Mouse (Mus musculus) left cerebral cortex, adult 8-10 months (tissue): ENCODE results near the gene Alg10b. TPM values are rescaled to one million over a fixed set of nuclear protein-coding genes. Genes with fewer than 3 reads are reported as not detected.
A peak's percentile ranks its signal among the peaks of the same experiment; 100 is the strongest.
"Not testable (repeated sequence)": the region's sequence is repeated elsewhere in the genome, so short reads cannot be mapped to it uniquely, and the experiment has no call there.

Experiments used
- DNase-seq, 2 experiments: peaks; one replicate each; pipeline ENCODE4 v3.0.0; 2022; ENCODE audit warnings: low spot score in 2 of 2
- microRNA-seq, 2 experiments: library from miRNA; unstranded; fragments of <30 nt; microRNA quantifications; one replicate each; pipeline ENCODE4 v1.2.0; 2022
- total RNA-seq, 4 experiments: library from RNA; stranded (reverse); gene quantifications; 2 replicates each; pipeline ENCODE4 v1.2.4; 2022

The Alg10b gene
- 10 to 100 TPM; 23.4 to 27.8 (median 25.4) TPM for total RNA-seq

GRCm38 (mm10) chr15:90223969-90224750 is at the start of gene Alg10b:
Alg10b (plus strand) TSS chr15:90224311.
- DNase-seq, result peak; percentile 45 to 67

- not testable (repeated sequence) for DNase-seq
Observed at GRCm38 (mm10) chr15:90183108-90183507, 41.0 kb upstream of the Alg10b start.

- no peak for DNase-seq
Observed at GRCm38 (mm10) chr15:90183511-90183910, 40.6 kb upstream of the Alg10b start.

GRCm38 (mm10) chr15:90184743-90185142 is 39.4 kb upstream of the Alg10b start:
- peak in 1 of 2 experiments; percentile 9 for DNase-seq

- no peak for DNase-seq
Observed at GRCm38 (mm10) chr15:90189477-90189876, 34.6 kb upstream of the Alg10b start.

GRCm38 (mm10) chr15:90213946-90214345 is 10.2 kb upstream of the Alg10b start:
- no peak for DNase-seq

- DNase-seq, result peak in 1 of 2 experiments; percentile 60
Observed at GRCm38 (mm10) chr15:90214913-90215312, 9.2 kb upstream of the Alg10b start.

GRCm38 (mm10) chr15:90225058-90225575 is 1.0 kb downstream of the Alg10b start:
- DNase-seq, result no peak

- DNase-seq, result no peak
Observed at GRCm38 (mm10) chr15:90237657-90238056, 13.5 kb downstream of the Alg10b start.

- DNase-seq, result peak in 1 of 2 experiments; percentile 57
Observed at GRCm38 (mm10) chr15:90244081-90244480, 20.0 kb downstream of the Alg10b start.

GRCm38 (mm10) chr15:90249694-90250093 is 25.6 kb downstream of the Alg10b start:
- no peak for DNase-seq

- DNase-seq, result peak in 1 of 2 experiments; percentile 34
Observed at GRCm38 (mm10) chr15:90282876-90283275, 58.8 kb downstream of the Alg10b start.

Small RNA genes lying within 50 kb of the gene (microRNA-seq; reads per million reads assigned to microRNA genes)
- 0 reads per million in 2 experiments for gene Mir7648
